Mouse (Mus musculus): ENCODE measurements around the gene Tox4. TPM values are rescaled to one million over a fixed set of nuclear protein-coding genes. Genes with fewer than 3 reads are reported as not detected.

The Tox4 gene
- total and polyA plus RNA-seq, 2 experiments from 2014 or later = 22.0 to 30.1 TPM

DNA sequence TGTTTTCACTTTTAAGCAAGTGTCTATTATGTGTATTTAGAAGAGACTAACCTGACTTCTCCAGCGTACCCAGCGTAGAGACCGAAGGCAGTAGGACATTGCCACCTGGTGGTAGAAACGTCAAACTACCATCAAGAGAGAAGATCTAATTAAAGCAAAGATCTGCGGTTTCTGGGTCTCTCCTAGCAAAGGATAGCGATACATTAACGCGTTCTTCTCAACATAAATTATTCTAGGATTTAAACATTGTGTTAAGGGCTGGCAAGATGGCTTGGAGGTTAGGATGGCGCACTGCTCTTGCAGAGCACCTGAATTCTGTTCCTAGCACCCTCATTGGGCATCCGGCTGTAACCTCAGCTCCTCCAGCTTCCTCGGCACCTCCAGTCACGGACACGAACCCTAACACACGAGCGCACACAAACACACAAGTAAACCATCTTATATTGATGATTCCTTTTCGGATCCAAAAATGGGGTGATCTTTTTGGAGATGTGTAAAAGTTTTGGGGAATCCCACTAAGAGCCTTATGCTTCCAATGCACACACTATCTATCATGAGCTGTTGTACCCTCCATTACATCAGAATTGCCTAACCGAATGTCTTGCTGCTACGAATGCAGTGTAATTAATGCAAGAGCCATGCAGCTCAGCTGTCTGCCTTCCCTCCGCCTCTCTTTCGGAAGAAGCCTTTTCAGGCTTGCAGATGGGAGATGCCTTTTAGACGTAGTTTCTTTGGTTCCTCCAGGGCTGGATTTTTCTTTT lies 60.0 kb downstream of the Tox4 start:
- Histone ChIP-seq H3K4me2 (ENCODE audit: low read depth, low read length) (no peak overlapping the region), H3K4me1 (ENCODE audit: control insufficient read depth, insufficient read depth) (no peaks in the 10 kb centered on the region), H3K27ac (ENCODE audit: low read depth) (no peak overlapping the region), H3K27me3 (ENCODE audit: control insufficient read depth, insufficient read depth, low read length) (no peaks in the 10 kb centered on the region; the same call in 1 of the 2 replicates), H3K36me3 (replicated peaks; ENCODE audit: control insufficient read depth, insufficient read depth, low read length) (no peaks in the 10 kb centered on the region), H3K4me3 (ENCODE audit: low read depth, low read length) (no peak overlapping the region), H3K9me3 (replicated peaks; ENCODE audit: control insufficient read depth, low read length) (no peaks in the 10 kb centered on the region), H3K9ac (replicated peaks; ENCODE audit: low read depth, low read length) (no peak overlapping the region)
- TF ChIP-seq EP300 (IDR thresholded peaks at IDR 0.05; ENCODE audit: low read depth) = no peak
- peak; percentile 90 for TF ChIP-seq CTCF (IDR thresholded peaks at IDR 0.05; ENCODE audit: low read depth)
- WGBS = 27% methylated on average over 21 of the region's 21 CpGs
- ATAC-seq (ENCODE audit: insufficient read depth, low read depth) = no peak
- DNase-seq (ENCODE audit: low spot score) = peak; percentile 75

DNA sequence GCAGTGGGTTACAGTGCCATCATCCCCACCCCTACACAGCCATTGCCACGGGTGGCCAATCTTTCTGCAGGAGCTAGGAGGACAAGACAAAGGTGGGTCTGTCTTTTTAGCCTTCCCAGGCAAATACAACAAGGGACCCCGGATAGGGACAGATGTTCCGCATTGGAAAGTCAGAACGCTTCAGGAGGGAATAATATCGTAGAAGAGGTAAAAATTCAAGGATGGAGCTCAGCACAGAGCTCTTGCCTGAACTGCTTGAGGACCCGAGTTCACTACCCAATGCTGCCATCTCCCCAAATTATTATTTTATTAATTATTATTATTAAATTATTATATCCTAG lies 60.5 kb downstream of the Tox4 start:
- no peaks in the 10 kb centered on the region for H3K36me3 ChIP-seq (replicated peaks; ENCODE audit: control insufficient read depth, insufficient read depth, low read length)
- TF ChIP-seq EP300 (IDR thresholded peaks at IDR 0.05; ENCODE audit: low read depth) (no peak), CTCF (IDR thresholded peaks at IDR 0.05; ENCODE audit: low read depth) (no peak)
- H3K4me2 ChIP-seq (ENCODE audit: low read depth, low read length) = no peak overlapping the region
- H3K4me3 ChIP-seq (ENCODE audit: low read depth, low read length) = no peak overlapping the region
- H3K27ac ChIP-seq (ENCODE audit: low read depth) = no peak overlapping the region
- H3K4me1 ChIP-seq (ENCODE audit: control insufficient read depth, insufficient read depth) = no peaks in the 10 kb centered on the region
- no peak for DNase-seq (ENCODE audit: low spot score)
- no peak for ATAC-seq (ENCODE audit: insufficient read depth, low read depth)
- 65% methylated on average over 6 of the region's 6 CpGs for WGBS
- no peaks in the 10 kb centered on the region; the same call in 1 of the 2 replicates for H3K27me3 ChIP-seq (ENCODE audit: control insufficient read depth, insufficient read depth, low read length)
- no peaks in the 10 kb centered on the region; the same call in 1 of the 2 replicates for H3K9me3 ChIP-seq (replicated peaks; ENCODE audit: control insufficient read depth, low read length)
- no peak overlapping the region for H3K9ac ChIP-seq (replicated peaks; ENCODE audit: low read depth, low read length)

Other genes with a start within 250 kb of the Tox4 start
- not detected in 2 replicates for gene Olfr221, start 236.7 kb upstream of the Tox4 start, total RNA-seq (2014; rRNA removed; ENCODE audit: low replicate concordance)
- not detected in 2 replicates for gene Olfr221, start 236.7 kb upstream of the Tox4 start, polyA plus RNA-seq (2015; fragmentation: Nextera tagmentation; extraction: Ambion mirVana)
- gene Hnrnpc, start 175.1 kb upstream of the Tox4 start, total RNA-seq (2014; rRNA removed; ENCODE audit: low replicate concordance) = 42.4 and 101 TPM in 2 replicates
- gene Hnrnpc, start 175.1 kb upstream of the Tox4 start, polyA plus RNA-seq (2015; fragmentation: Nextera tagmentation; extraction: Ambion mirVana) = 170 and 177 TPM in 2 replicates
- gene Rpgrip1, start 168.4 kb upstream of the Tox4 start, total RNA-seq (2014; rRNA removed; ENCODE audit: low replicate concordance) = 0.08 and 0.35 TPM in 2 replicates
- gene Rpgrip1, start 168.4 kb upstream of the Tox4 start, polyA plus RNA-seq (2015; fragmentation: Nextera tagmentation; extraction: Ambion mirVana) = 21.8 and 23.5 TPM in 2 replicates
- gene Supt16, start 81.7 kb upstream of the Tox4 start, total RNA-seq (2014; rRNA removed; ENCODE audit: low replicate concordance) = 10.2 and 12.6 TPM in 2 replicates
- 12.9 and 14.4 TPM in 2 replicates for gene Supt16, start 81.7 kb upstream of the Tox4 start, polyA plus RNA-seq (2015; fragmentation: Nextera tagmentation; extraction: Ambion mirVana)
- 18.1 and 28.8 TPM in 2 replicates for gene Chd8, start 21.4 kb upstream of the Tox4 start, total RNA-seq (2014; rRNA removed; ENCODE audit: low replicate concordance)
- 12.9 and 13.0 TPM in 2 replicates for gene Chd8, start 21.4 kb upstream of the Tox4 start, polyA plus RNA-seq (2015; fragmentation: Nextera tagmentation; extraction: Ambion mirVana)
- gene Rab2b, start 399 bp downstream of the Tox4 start, total RNA-seq (2014; rRNA removed; ENCODE audit: low replicate concordance) = 6.6 and 11.9 TPM in 2 replicates
- 9.0 and 10.3 TPM in 2 replicates for gene Rab2b, start 399 bp downstream of the Tox4 start, polyA plus RNA-seq (2015; fragmentation: Nextera tagmentation; extraction: Ambion mirVana)
- 11.4 and 16.0 TPM in 2 replicates for gene Mettl3, start 26.0 kb downstream of the Tox4 start, total RNA-seq (2014; rRNA removed; ENCODE audit: low replicate concordance)
- 14.1 and 14.8 TPM in 2 replicates for gene Mettl3, start 26.0 kb downstream of the Tox4 start, polyA plus RNA-seq (2015; fragmentation: Nextera tagmentation; extraction: Ambion mirVana)
- gene Sall2, start 49.6 kb downstream of the Tox4 start, total RNA-seq (2014; rRNA removed; ENCODE audit: low replicate concordance) = 4.6 TPM in 2 replicates
- gene Sall2, start 49.6 kb downstream of the Tox4 start, polyA plus RNA-seq (2015; fragmentation: Nextera tagmentation; extraction: Ambion mirVana) = 2.3 TPM in 2 replicates
- gene Olfr1513, start 77.3 kb downstream of the Tox4 start, total RNA-seq (2014; rRNA removed; ENCODE audit: low replicate concordance) = not detected in 2 replicates
- not detected in 2 replicates for gene Olfr1513, start 77.3 kb downstream of the Tox4 start, polyA plus RNA-seq (2015; fragmentation: Nextera tagmentation; extraction: Ambion mirVana)
- not detected in 2 replicates for gene Olfr1512, start 100.0 kb downstream of the Tox4 start, total RNA-seq (2014; rRNA removed; ENCODE audit: low replicate concordance)
- gene Olfr1512, start 100.0 kb downstream of the Tox4 start, polyA plus RNA-seq (2015; fragmentation: Nextera tagmentation; extraction: Ambion mirVana) = not detected in 2 replicates
- gene Olfr1511, start 118.2 kb downstream of the Tox4 start, total RNA-seq (2014; rRNA removed; ENCODE audit: low replicate concordance) = not detected in 2 replicates
- not detected in 2 replicates for gene Olfr1511, start 118.2 kb downstream of the Tox4 start, polyA plus RNA-seq (2015; fragmentation: Nextera tagmentation; extraction: Ambion mirVana)
- not detected in 2 replicates for gene Olfr1510, start 135.2 kb downstream of the Tox4 start, total RNA-seq (2014; rRNA removed; ENCODE audit: low replicate concordance)
- not detected in 2 replicates for gene Olfr1510, start 135.2 kb downstream of the Tox4 start, polyA plus RNA-seq (2015; fragmentation: Nextera tagmentation; extraction: Ambion mirVana)
- not detected in 2 replicates for gene Olfr1509, start 163.8 kb downstream of the Tox4 start, total RNA-seq (2014; rRNA removed; ENCODE audit: low replicate concordance)
- not detected in 2 replicates for gene Olfr1509, start 163.8 kb downstream of the Tox4 start, polyA plus RNA-seq (2015; fragmentation: Nextera tagmentation; extraction: Ambion mirVana)
- gene Olfr1508, start 188.3 kb downstream of the Tox4 start, total RNA-seq (2014; rRNA removed; ENCODE audit: low replicate concordance) = not detected in 2 replicates
- not detected in 2 replicates for gene Olfr1508, start 188.3 kb downstream of the Tox4 start, polyA plus RNA-seq (2015; fragmentation: Nextera tagmentation; extraction: Ambion mirVana)
- not detected in 2 replicates for gene Olfr1507, start 216.6 kb downstream of the Tox4 start, total RNA-seq (2014; rRNA removed; ENCODE audit: low replicate concordance)
- not detected in 2 replicates for gene Olfr1507, start 216.6 kb downstream of the Tox4 start, polyA plus RNA-seq (2015; fragmentation: Nextera tagmentation; extraction: Ambion mirVana)